Mouse (Mus musculus): ENCODE measurements around the gene Plscr4.

Plscr4 gene

GRCm38 (mm10) chr9:92504889-92505288 lies 47.7 kb downstream of the Plscr4 start:
- in situ Hi-C loops (cut with MboI, MseI) = loop anchor here (25.0 kb wide), 1 partner anchor 357 kb away; no protein-coding TSS in a partner anchor

- in situ Hi-C loops (cut with MboI, MseI) = loop anchor here (25.0 kb wide), 1 partner anchor 351 kb away; no protein-coding TSS in a partner anchor
Observed at GRCm38 (mm10) chr9:92511696-92512095, 54.5 kb downstream of the Plscr4 start.

GRCm38 (mm10) chr9:92517036-92517435 lies 59.9 kb downstream of the Plscr4 start:
- in situ Hi-C loops (cut with MboI, MseI) = loop anchor here (25.0 kb wide), 1 partner anchor 345 kb away; no protein-coding TSS in a partner anchor

GRCm38 (mm10) chr9:92520751-92521150 lies 63.6 kb downstream of the Plscr4 start:
- in situ Hi-C loops (cut with MboI, MseI) = loop anchor here (25.0 kb wide), 1 partner anchor 342 kb away; no protein-coding TSS in a partner anchor

- in situ Hi-C loops (cut with MboI, MseI) = loop anchor here (25.0 kb wide), 1 partner anchor 338 kb away; no protein-coding TSS in a partner anchor
Observed at GRCm38 (mm10) chr9:92524506-92524905, 67.3 kb downstream of the Plscr4 start.

- in situ Hi-C loops (cut with MboI, MseI) = no loop called here
Observed at GRCm38 (mm10) chr9:92530055-92530454, 72.9 kb downstream of the Plscr4 start.

- in situ Hi-C loops (cut with MboI, MseI) = no loop called here
Observed at GRCm38 (mm10) chr9:92537735-92538134, 80.6 kb downstream of the Plscr4 start.

GRCm38 (mm10) chr9:92538216-92538615 lies 81.0 kb downstream of the Plscr4 start:
- in situ Hi-C loops (cut with MboI, MseI) = no loop called here

All from T-helper 1 cell (primary cell).